Mouse (Mus musculus) gastrocnemius, adult 18-20 months (tissue): ENCODE measurements at regions not wholly inside any gene's neighbourhood (a gene's known extent, or its start where the extent isn't known, plus 50 kb on each side); places are given as distances from the start of the nearest gene placed in this dataset.
A peak's percentile ranks its signal among the peaks of the same experiment; 100 is the strongest.

Experiments used
- DNase-seq: peaks from one replicate; pipeline ENCODE4 v3.0.0; 2021; ENCODE audit warnings: low spot score

- peak; percentile 53 for DNase-seq
These were observed 343.4 kb downstream of the Rnf144a start for GRCm38 (mm10) chr12:26071610-26072009.

GRCm38 (mm10) chr12:26068685-26069008 lies 346.4 kb downstream of the Rnf144a start:
- DNase-seq = no peak

GRCm38 (mm10) chr12:26067866-26068684 lies 347.0 kb downstream of the Rnf144a start:
- no peak for DNase-seq

GRCm38 (mm10) chr12:26060378-26060777 lies 354.7 kb downstream of the Rnf144a start:
- no peak for DNase-seq

- DNase-seq = no peak
These were observed 356.0 kb downstream of the Rnf144a start for GRCm38 (mm10) chr12:26059090-26059489.

- no peak for DNase-seq
These were observed 357.5 kb downstream of the Rnf144a start for GRCm38 (mm10) chr12:26057491-26058054.

- DNase-seq = no peak
These were observed 368.1 kb downstream of the Rnf144a start for GRCm38 (mm10) chr12:26046991-26047390.

GRCm38 (mm10) chr12:26045321-26045720 lies 369.7 kb downstream of the Rnf144a start:
- no peak for DNase-seq

- DNase-seq = no peak
These were observed 402.1 kb downstream of the Rnf144a start for GRCm38 (mm10) chr12:26012951-26013350.

- no peak for DNase-seq
These were observed 421.0 kb downstream of the Rnf144a start for GRCm38 (mm10) chr12:25994063-25994462.

- no peak for DNase-seq
These were observed 423.1 kb downstream of the Rnf144a start for GRCm38 (mm10) chr12:25991801-25992525.

- DNase-seq = no peak
These were observed 432.5 kb downstream of the Rnf144a start for GRCm38 (mm10) chr12:25982545-25982944.

- no peak for DNase-seq
These were observed 436.7 kb downstream of the Rnf144a start for GRCm38 (mm10) chr12:25978335-25978734.

- DNase-seq = no peak
These were observed 456.5 kb downstream of the Rnf144a start for GRCm38 (mm10) chr12:25958584-25958983.

- DNase-seq = no peak
These were observed 457.5 kb downstream of the Rnf144a start for GRCm38 (mm10) chr12:25957547-25957946.

- DNase-seq = no peak
These were observed 467.9 kb downstream of the Rnf144a start for GRCm38 (mm10) chr12:25947107-25947506.

- DNase-seq = no peak
These were observed 468.9 kb downstream of the Rnf144a start for GRCm38 (mm10) chr12:25946121-25946520.

GRCm38 (mm10) chr12:25938856-25939255 lies 476.2 kb downstream of the Rnf144a start:
- no peak for DNase-seq

- no peak for DNase-seq
These were observed 480.1 kb downstream of the Rnf144a start for GRCm38 (mm10) chr12:25934946-25935345.

GRCm38 (mm10) chr12:25934526-25934925 lies 480.5 kb downstream of the Rnf144a start:
- DNase-seq = no peak

GRCm38 (mm10) chr12:25926367-25926766 lies 488.7 kb downstream of the Rnf144a start:
- DNase-seq = no peak

GRCm38 (mm10) chr12:25924526-25924925 lies 490.5 kb downstream of the Rnf144a start:
- DNase-seq = no peak

GRCm38 (mm10) chr12:25923772-25924171 lies 491.3 kb downstream of the Rnf144a start:
- no peak for DNase-seq
